Mouse (Mus musculus) layer of hippocampus, adult 9-10 months (tissue): ENCODE data around the gene Mrps27.

ENCODE experiments used
- DNase-seq: peaks from one replicate; pipeline ENCODE4 v3.0.0; 2022; ENCODE audit warnings: low spot score

Mrps27 gene

GRCm38 (mm10) chr13:99440228-99440627, 95.6 kb downstream of the Mrps27 start:
- DNase-seq, result no peak

GRCm38 (mm10) chr13:99441700-99442433, 97.3 kb downstream of the Mrps27 start:
- no peak for DNase-seq

- no peak for DNase-seq
Measured at GRCm38 (mm10) chr13:99442434-99443249, 98.1 kb downstream of the Mrps27 start.

- no peak for DNase-seq
Measured at GRCm38 (mm10) chr13:99443484-99444175, 99.0 kb downstream of the Mrps27 start.

GRCm38 (mm10) chr13:99444431-99444871, 99.9 kb downstream of the Mrps27 start:
- DNase-seq, result no peak

GRCm38 (mm10) chr13:99444880-99445279, 100.3 kb downstream of the Mrps27 start:
- DNase-seq, result no peak

GRCm38 (mm10) chr13:99447002-99447401, 102.4 kb downstream of the Mrps27 start:
- no peak for DNase-seq

GRCm38 (mm10) chr13:99447403-99448199, 103.0 kb downstream of the Mrps27 start:
- DNase-seq, result no peak

GRCm38 (mm10) chr13:99448278-99448677, 103.7 kb downstream of the Mrps27 start:
- DNase-seq, result no peak

GRCm38 (mm10) chr13:99449547-99449946, 105.0 kb downstream of the Mrps27 start:
- no peak for DNase-seq

- DNase-seq, result no peak
Measured at GRCm38 (mm10) chr13:99450766-99451165, 106.2 kb downstream of the Mrps27 start.

GRCm38 (mm10) chr13:99451276-99451675, 106.7 kb downstream of the Mrps27 start:
- DNase-seq, result no peak

- no peak for DNase-seq
Measured at GRCm38 (mm10) chr13:99452444-99452843, 107.9 kb downstream of the Mrps27 start.

GRCm38 (mm10) chr13:99454977-99455376, 110.4 kb downstream of the Mrps27 start:
- DNase-seq, result no peak

GRCm38 (mm10) chr13:99458658-99459386, 114.2 kb downstream of the Mrps27 start:
- no peak for DNase-seq

- DNase-seq, result no peak
Measured at GRCm38 (mm10) chr13:99459612-99460011, 115.0 kb downstream of the Mrps27 start.

- DNase-seq, result no peak
Measured at GRCm38 (mm10) chr13:99461886-99462285, 117.3 kb downstream of the Mrps27 start.

- no peak for DNase-seq
Measured at GRCm38 (mm10) chr13:99464551-99464950, 120.0 kb downstream of the Mrps27 start.
